Mouse (Mus musculus) neural tube, embryonic 12.5 days (tissue): ENCODE data around the gene Supt6. TPM values are rescaled to one million over a fixed set of nuclear protein-coding genes. Genes with fewer than 3 reads are reported as not detected.

ENCODE experiments used
- ATAC-seq: fragments of 200-750 bp; cut with Nextera tagmentation; 2 replicates; pipeline ENCODE4 v1.8.0; 2017; ENCODE audit warnings: low read depth, mild to moderate bottlenecking, moderate TSS enrichment, moderate library complexity; ENCODE audit not compliant: low FRiP score
- H3K27ac ChIP-seq: fragments of 300-500 bp; sonication (generic); 2 replicates; pipeline ENCODE4 v1.5.1; 2016
- H3K27me3 ChIP-seq: fragments of 300-500 bp; sonication (generic); replicated peaks from 2 replicates; pipeline ENCODE4 v1.6.1; 2016; ENCODE audit warnings: mild to moderate bottlenecking
- H3K36me3 ChIP-seq: fragments of 300-500 bp; sonication (generic); 2 replicates; pipeline ENCODE4 v1.6.1; 2016; ENCODE audit warnings: mild to moderate bottlenecking
- H3K4me1 ChIP-seq: fragments of 300-500 bp; sonication (generic); 2 replicates; pipeline ENCODE4 v1.6.1; 2016
- H3K4me2 ChIP-seq: fragments of 300-500 bp; sonication (generic); replicated peaks from 2 replicates; pipeline ENCODE4 v1.6.1; 2016; ENCODE audit warnings: mild to moderate bottlenecking
- H3K4me3 ChIP-seq: fragments of 300-500 bp; sonication (generic); 2 replicates; pipeline ENCODE4 v1.5.1; 2016
- H3K9ac ChIP-seq: fragments of 300-500 bp; sonication (generic); 2 replicates; pipeline ENCODE4 v1.6.1; 2016; ENCODE audit warnings: mild to moderate bottlenecking
- H3K9me3 ChIP-seq: fragments of 300-500 bp; sonication (generic); 2 replicates; pipeline ENCODE4 v1.6.1; 2016; ENCODE audit warnings: mild to moderate bottlenecking
- WGBS: fragments of 180-500 bp; shearing (Covaris S2); methylation state at CpG from one replicate; pipeline ENCODE4 v1.1.7; 2016; 5-methylcytosine and 5-hydroxymethylcytosine counted together
- polyA plus RNA-seq: library from polyadenylated mRNA; unstranded; fragments of >200 nt; fragmentation: Nextera tagmentation; extraction: Ambion mirVana; gene quantifications from 2 replicates; pipeline ENCODE4 v1.2.1, GENCODE M21; 2016

Gene Supt6
- polyA plus RNA-seq, 1 experiment from 2014 or later = 40.5 TPM

GRCm38 (mm10) chr11:78168541-78169468, 77.0 kb downstream of the Supt6 start:
- Histone ChIP-seq H3K4me3 (no peak overlapping the region), H3K9ac (no peak overlapping the region), H3K36me3 (no peaks in the 10 kb centered on the region), H3K9me3 (no peaks in the 10 kb centered on the region), H3K4me1 (peaks cover 13% of the 10 kb centered on the region), H3K27ac (no peak overlapping the region), H3K27me3 (no peaks in the 10 kb centered on the region), H3K4me2 (no peak overlapping the region)
- 66% methylated on average over 19 of the region's 19 CpGs for WGBS
- no peak for ATAC-seq

- H3K36me3 ChIP-seq = peaks cover 4% of the 10 kb centered on the region
- peaks cover 27% of the 10 kb centered on the region for H3K4me1 ChIP-seq
- H3K9ac ChIP-seq = no peak overlapping the region
- no peaks in the 10 kb centered on the region for H3K9me3 ChIP-seq
- no peak for ATAC-seq
- H3K27ac ChIP-seq = no peak overlapping the region
- H3K4me3 ChIP-seq = no peak overlapping the region
- H3K27me3 ChIP-seq = no peaks in the 10 kb centered on the region
- WGBS = 91% methylated on average over 14 of the region's 14 CpGs
- H3K4me2 ChIP-seq = no peak overlapping the region
These were observed 78.4 kb downstream of the Supt6 start for GRCm38 (mm10) chr11:78167257-78167959.

GRCm38 (mm10) chr11:78166640-78167039, 79.1 kb downstream of the Supt6 start:
- no peak overlapping the region for H3K4me3 ChIP-seq

GRCm38 (mm10) chr11:78166161-78166560, 79.6 kb downstream of the Supt6 start:
- Histone ChIP-seq H3K9me3 (no peaks in the 10 kb centered on the region), H3K27ac (0 out of 2 replicates have a peak overlapping the region, but pooled peaks have one; percentile 92), H3K27me3 (no peaks in the 10 kb centered on the region), H3K4me3 (no peak overlapping the region; the same call in 1 of the 2 replicates), H3K9ac (peak overlapping the region; percentile 100), H3K36me3 (peaks cover 17% of the 10 kb centered on the region), H3K4me2 (peak overlapping the region; percentile 78), H3K4me1 (peaks cover 34% of the 10 kb centered on the region)
- 57% methylated on average over 4 of the region's 4 CpGs for whole genome bisulfite sequencing
- ATAC-seq = no peak

More at GRCm38 (mm10) chr11:78166640-78167039, 79.1 kb downstream of the Supt6 start:
- no peaks in the 10 kb centered on the region for H3K9me3 ChIP-seq
- H3K4me2 ChIP-seq = no peak overlapping the region
- ATAC-seq = no peak
- H3K27me3 ChIP-seq = no peaks in the 10 kb centered on the region
- H3K27ac ChIP-seq = no peak overlapping the region
- 74% methylated on average over 6 of the region's 6 CpGs for WGBS
- no peak overlapping the region for H3K9ac ChIP-seq
- peaks cover 12% of the 10 kb centered on the region for H3K36me3 ChIP-seq
- H3K4me1 ChIP-seq = peaks cover 34% of the 10 kb centered on the region

- Histone ChIP-seq H3K27me3 (no peaks in the 10 kb centered on the region), H3K4me1 (peaks cover 34% of the 10 kb centered on the region), H3K9ac (peak overlapping the region; percentile 100), H3K4me2 (peak overlapping the region; percentile 78), H3K4me3 (peak overlapping the region; percentile 99), H3K9me3 (no peaks in the 10 kb centered on the region), H3K27ac (0 out of 2 replicates have a peak overlapping the region, but pooled peaks have one; percentile 92), H3K36me3 (peaks cover 21% of the 10 kb centered on the region)
- peak; percentile 8; the same call in 1 of the 2 replicates for ATAC-seq
- WGBS = 3% methylated on average over 16 of the region's 16 CpGs
These were observed 80.1 kb downstream of the Supt6 start for GRCm38 (mm10) chr11:78165761-78166109.

- Histone ChIP-seq H3K4me1 (peaks cover 34% of the 10 kb centered on the region), H3K4me2 (peak within 1 kb of the TSS; percentile 78), H3K9me3 (no peaks in the 10 kb centered on the region), H3K9ac (peak within 1 kb of the TSS; percentile 100), H3K36me3 (peaks cover 27% of the 10 kb centered on the region), H3K27me3 (no peaks in the 10 kb centered on the region), H3K27ac (peak within 1 kb of the TSS; percentile 92), H3K4me3 (peak within 1 kb of the TSS; percentile 99)
- under 1% methylated on average over 78 of the region's 78 CpGs for WGBS
- peak; percentile 76 for ATAC-seq
These were observed 80.6 kb downstream of the Supt6 start, which contains the start of gene Traf4 for GRCm38 (mm10) chr11:78164924-78165760. Gene Traf4 (minus strand): TSS chr11:78165589.

- Histone ChIP-seq H3K4me1 (peaks cover 35% of the 10 kb centered on the region), H3K4me3 (peak overlapping the region; percentile 99), H3K27me3 (no peaks in the 10 kb centered on the region), H3K27ac (peak overlapping the region; percentile 92), H3K36me3 (peaks cover 33% of the 10 kb centered on the region), H3K4me2 (peak overlapping the region; percentile 78), H3K9me3 (no peaks in the 10 kb centered on the region), H3K9ac (peak overlapping the region; percentile 100)
- peak; percentile 13; the same call in 1 of the 2 replicates for ATAC-seq
- under 1% methylated on average over 14 of the region's 14 CpGs for WGBS
These were observed 81.2 kb downstream of the Supt6 start for GRCm38 (mm10) chr11:78164604-78164923.

- peaks cover 36% of the 10 kb centered on the region for H3K4me1 ChIP-seq
- under 1% methylated on average over 22 of the region's 22 CpGs for WGBS
- ATAC-seq = peak; percentile 57
These were observed 81.8 kb downstream of the Supt6 start for GRCm38 (mm10) chr11:78163681-78164603.

GRCm38 (mm10) chr11:78163045-78163444, 82.7 kb downstream of the Supt6 start:
- ATAC-seq = no peak

More at GRCm38 (mm10) chr11:78163681-78164603, 81.8 kb downstream of the Supt6 start:
- Histone ChIP-seq H3K4me2 (peak overlapping the region; percentile 78), H3K27ac (peak overlapping the region; percentile 92), H3K27me3 (no peaks in the 10 kb centered on the region), H3K36me3 (peaks cover 39% of the 10 kb centered on the region), H3K4me3 (peak overlapping the region; percentile 99), H3K9ac (peak overlapping the region; percentile 100), H3K9me3 (no peaks in the 10 kb centered on the region)

GRCm38 (mm10) chr11:78162504-78162903, 83.3 kb downstream of the Supt6 start:
- peak overlapping the region; percentile 78 for H3K4me2 ChIP-seq
- H3K9me3 ChIP-seq = no peaks in the 10 kb centered on the region
- ATAC-seq = no peak
- H3K27ac ChIP-seq = no peak overlapping the region
- no peaks in the 10 kb centered on the region for H3K27me3 ChIP-seq
- H3K4me3 ChIP-seq = peak overlapping the region; percentile 99
- 35% methylated on average over 6 of the region's 6 CpGs for WGBS
- peaks cover 36% of the 10 kb centered on the region for H3K4me1 ChIP-seq
- H3K9ac ChIP-seq = peak overlapping the region; percentile 100
- H3K36me3 ChIP-seq = peaks cover 54% of the 10 kb centered on the region

More at GRCm38 (mm10) chr11:78163045-78163444, 82.7 kb downstream of the Supt6 start:
- H3K36me3 ChIP-seq = peaks cover 48% of the 10 kb centered on the region
- H3K27me3 ChIP-seq = no peaks in the 10 kb centered on the region
- 77% methylated on average over 2 of the region's 2 CpGs for WGBS
- H3K27ac ChIP-seq = peak overlapping the region; percentile 92; the same call in 1 of the 2 replicates
- peaks cover 36% of the 10 kb centered on the region for H3K4me1 ChIP-seq
- no peaks in the 10 kb centered on the region for H3K9me3 ChIP-seq
- H3K4me2 ChIP-seq = peak overlapping the region; percentile 78
- H3K4me3 ChIP-seq = peak overlapping the region; percentile 99
- H3K9ac ChIP-seq = peak overlapping the region; percentile 100

GRCm38 (mm10) chr11:78161968-78162367, 83.8 kb downstream of the Supt6 start:
- H3K4me2 ChIP-seq = peak overlapping the region; percentile 78
- no peak for ATAC-seq
- H3K9ac ChIP-seq = no peak overlapping the region

More at GRCm38 (mm10) chr11:78161968-78162367, 83.8 kb downstream of the Supt6 start:
- WGBS = 72% methylated on average over 4 of the region's 4 CpGs
- Histone ChIP-seq H3K27me3 (no peaks in the 10 kb centered on the region), H3K9me3 (no peaks in the 10 kb centered on the region), H3K4me3 (no peak overlapping the region), H3K36me3 (peaks cover 56% of the 10 kb centered on the region), H3K4me1 (peaks cover 36% of the 10 kb centered on the region), H3K27ac (no peak overlapping the region)
